16 mouse cellular contexts compared by ENCODE assay signal in the genomic region with DNA sequence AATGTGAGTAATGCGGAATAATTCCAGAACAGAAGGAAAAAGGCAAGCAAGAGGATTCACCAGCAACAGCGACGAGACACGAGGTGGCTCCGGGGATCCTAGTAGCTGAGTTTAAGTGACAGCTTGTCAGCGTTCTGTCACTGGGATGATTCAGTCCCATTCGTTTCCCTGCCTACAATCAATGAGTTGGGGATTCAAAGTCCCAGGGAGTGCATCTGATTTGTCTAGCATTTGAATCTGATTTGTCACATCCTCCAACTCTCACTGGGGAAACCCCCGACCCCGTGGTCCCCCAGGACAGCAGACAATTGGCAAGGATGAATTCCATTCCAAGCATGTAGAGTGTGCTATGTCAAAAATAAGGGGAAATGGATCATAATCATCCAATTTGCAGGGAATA.
DNase-seq lines count a peak whose midpoint lies in the region; ATAC-seq lines count a peak whose summit lies in the region.
"Had no signal": no experiment of that assay in that cellular context is flagged by ENCODE, and none has a peak within 500 bp of the region (broad histone marks: within the 10 kb centered on the region; RNA-seq: fewer than 3 reads in every experiment).

No protein-coding gene starts in this region.

- no peaks in the 10 kb centered on the region for H3K36me3 ChIP-seq in hindbrain, embryonic 15.5 days
- H3K36me3 ChIP-seq: embryonic facial prominence, embryonic 12.5 days; kidney, embryonic 15.5 days; limb, embryonic 12.5 days had no signal

- WGBS in hindbrain, embryonic 15.5 days, result 29% methylated on average over 9 of the region's 9 CpGs

- peak overlapping the region; percentile 23 for H3K4me2 ChIP-seq in hindbrain, embryonic 15.5 days
- H3K4me2 ChIP-seq: embryonic facial prominence, embryonic 12.5 days; kidney, embryonic 15.5 days; limb, embryonic 12.5 days had no signal

- no peaks in the 10 kb centered on the region for H3K9me3 ChIP-seq in hindbrain, embryonic 15.5 days
- H3K9me3 ChIP-seq: embryonic facial prominence, embryonic 12.5 days; kidney, embryonic 15.5 days; limb, embryonic 12.5 days had no signal

- no peak overlapping the region for H3K27ac ChIP-seq in hindbrain, embryonic 15.5 days (replicated peaks)
- H3K27ac ChIP-seq: embryonic facial prominence, embryonic 12.5 days; kidney, embryonic 15.5 days; limb, embryonic 12.5 days had no signal

- H3K9ac ChIP-seq in hindbrain, embryonic 15.5 days, result peak overlapping the region; percentile 3; the same call in 1 of the 2 replicates
- H3K9ac ChIP-seq: embryonic facial prominence, embryonic 12.5 days; kidney, embryonic 15.5 days; limb, embryonic 12.5 days had no signal

- H3K4me3 ChIP-seq in hindbrain, embryonic 15.5 days, result no peak overlapping the region
- H3K4me3 ChIP-seq: embryonic facial prominence, embryonic 12.5 days; kidney, embryonic 15.5 days; limb, embryonic 12.5 days had no signal

- peaks cover 4% of the 10 kb centered on the region; the same call in 1 of the 2 replicates for H3K4me1 ChIP-seq in hindbrain, embryonic 15.5 days (replicated peaks)
- H3K4me1 ChIP-seq: embryonic facial prominence, embryonic 12.5 days; kidney, embryonic 15.5 days; limb, embryonic 12.5 days had no signal

- ATAC-seq in hindbrain, embryonic 15.5 days (ENCODE audit: low FRiP score, low read depth), result no peak
- ATAC-seq in cerebellum, adult (ENCODE audit: insufficient number of reproducible peaks, low FRiP score, low TSS enrichment), result no peak
- no peak for ATAC-seq in erythroid progenitor cell, adult 5-6 weeks (replicated peaks; ENCODE audit: low FRiP score, poor library complexity, severe bottlenecking)
- ATAC-seq in erythroblast, adult 5-6 weeks (replicated peaks; ENCODE audit: low FRiP score, poor library complexity, severe bottlenecking), result no peak
- ATAC-seq: inflammation-experienced regulatory T-cells, adult 6 months had no signal

- peak; percentile 25 for DNase-seq in brain, adult 2 months (ENCODE audit: low read depth, low spot score)
- peak; percentile 20 for DNase-seq in brain, embryonic 18.5 days (ENCODE audit: low read depth, low spot score)
- DNase-seq in layer of hippocampus, postnatal 14 days (ENCODE audit: low spot score in 2 of 2), result peak; percentile 30 to 72
- no peak for DNase-seq in spleen, postnatal 4 days (ENCODE audit: low spot score in 2 of 2)
- DNase-seq: cerebellum, adult 9-11 months; lung, postnatal 36 days; right cerebral cortex, postnatal 14 days; thymus, postnatal 36 days had no signal

- no peaks in the 10 kb centered on the region for H3K27me3 ChIP-seq in hindbrain, embryonic 15.5 days
- H3K27me3 ChIP-seq: embryonic facial prominence, embryonic 12.5 days; kidney, embryonic 15.5 days; limb, embryonic 12.5 days had no signal

Comparison
In these comparisons a context has a peak if more than half of its experiments do, and no peak if none do; other contexts are left out.
1. DNase-seq: peak in brain, adult 2 months (single experiment), brain, embryonic 18.5 days (single experiment) and layer of hippocampus, postnatal 14 days (2 of 2); none in spleen, postnatal 4 days (0 of 2).